Mouse (Mus musculus) colon, adult 2 months (tissue): ENCODE results near the gene Clpb. TPM values are rescaled to one million over a fixed set of nuclear protein-coding genes. Genes with fewer than 3 reads are reported as not detected.

Source experiments
- polyA plus RNA-seq: library from polyadenylated mRNA; depleted of rRNA; stranded (reverse); fragments of >200 nt; gene quantifications from 2 replicates; pipeline ENCODE4 v1.2.3, GENCODE M21; 2012; rRNA removed

The Clpb gene
- 13.4 and 13.8 TPM in 2 replicates for polyA plus RNA-seq

DNA sequence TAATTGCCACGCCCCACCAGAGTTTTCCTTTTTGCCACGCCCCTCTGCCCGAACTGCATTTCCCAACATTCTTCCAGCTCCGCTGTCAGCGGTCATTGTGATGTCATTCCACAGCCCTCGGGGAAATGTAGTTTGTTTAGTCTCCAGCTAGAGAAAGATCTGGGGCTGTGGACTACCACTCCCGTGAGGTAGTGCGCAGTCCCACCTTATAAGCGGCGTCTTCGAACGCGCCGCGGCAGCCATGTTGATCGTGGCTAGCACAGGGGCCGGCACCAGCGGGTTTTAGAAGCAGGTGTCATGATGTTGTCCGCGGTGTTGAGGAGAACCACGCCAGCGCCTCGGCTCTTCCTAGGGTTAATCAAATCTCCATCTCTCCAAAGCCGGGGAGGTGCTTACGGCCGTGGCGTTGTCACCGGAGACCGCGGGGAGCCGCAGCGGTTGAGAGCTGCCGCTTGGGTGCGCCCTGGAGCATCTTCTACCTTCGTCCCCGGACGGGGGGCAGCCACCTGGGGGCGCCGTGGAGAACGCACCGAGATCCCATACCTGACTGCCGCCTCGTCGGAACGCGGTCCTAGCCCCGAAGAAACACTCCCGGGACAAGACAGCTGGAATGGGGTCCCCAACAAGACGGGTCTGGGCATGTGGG lies at the start of gene Clpb:
Gene Clpb (plus strand): TSS at position 120 of the 646 bp plus-strand sequence.

GRCm38 (mm10) chr7:101817861-101818401 lies 154.5 kb downstream of the Clpb start, which contains the start of gene Phox2a:
Gene Phox2a (plus strand): TSS chr7:101818313.

GRCm38 (mm10) chr7:101837606-101838471 lies 174.4 kb downstream of the Clpb start, which contains the start of gene Inppl1:
Gene Inppl1 (minus strand): TSS chr7:101838229.

Other genes with a start within 250 kb of the Clpb start
- gene Pde2a, start 241.9 kb upstream of the Clpb start, polyA plus RNA-seq, result 87.5 and 90.1 TPM in 2 replicates
- gene Art2b, start 78.0 kb upstream of the Clpb start, polyA plus RNA-seq, result 0.17 and 0.31 TPM in 2 replicates
- gene Phox2a, start 154.7 kb downstream of the Clpb start, polyA plus RNA-seq, result 1.3 and 2.0 TPM in 2 replicates
- gene Inppl1, start 174.6 kb downstream of the Clpb start, polyA plus RNA-seq, result 118 and 140 TPM in 2 replicates
- 10.6 and 14.3 TPM in 2 replicates for gene Folr2, start 193.6 kb downstream of the Clpb start, polyA plus RNA-seq
- gene Anapc15, start 200.1 kb downstream of the Clpb start, polyA plus RNA-seq, result 20.6 and 25.7 TPM in 2 replicates
- gene Folr1, start 207.2 kb downstream of the Clpb start, polyA plus RNA-seq, result 1.1 and 1.2 TPM in 2 replicates
- 223 and 226 TPM in 2 replicates for gene Lamtor1, start 242.3 kb downstream of the Clpb start, polyA plus RNA-seq
- gene Tomt, start 242.7 kb downstream of the Clpb start, polyA plus RNA-seq, result 0.08 and 0.13 TPM in 2 replicates